Mouse (Mus musculus) lung, postnatal 0 days (tissue): ENCODE measurements at regions not wholly inside any gene's neighbourhood (a gene's known extent, or its start where the extent isn't known, plus 50 kb on each side); places are given as distances from the start of the nearest gene placed in this dataset.

Source experiments
- CTCF ChIP-seq: IDR thresholded peaks from 2 replicates; pipeline ENCODE4 v1.5.1; 2016; ENCODE audit warnings: antibody characterized with exemption, mild to moderate bottlenecking
- EP300 ChIP-seq: IDR thresholded peaks from 2 replicates; pipeline ENCODE4 v1.6.1; 2016; ENCODE audit warnings: antibody characterized with exemption, mild to moderate bottlenecking, control low read depth

DNA sequence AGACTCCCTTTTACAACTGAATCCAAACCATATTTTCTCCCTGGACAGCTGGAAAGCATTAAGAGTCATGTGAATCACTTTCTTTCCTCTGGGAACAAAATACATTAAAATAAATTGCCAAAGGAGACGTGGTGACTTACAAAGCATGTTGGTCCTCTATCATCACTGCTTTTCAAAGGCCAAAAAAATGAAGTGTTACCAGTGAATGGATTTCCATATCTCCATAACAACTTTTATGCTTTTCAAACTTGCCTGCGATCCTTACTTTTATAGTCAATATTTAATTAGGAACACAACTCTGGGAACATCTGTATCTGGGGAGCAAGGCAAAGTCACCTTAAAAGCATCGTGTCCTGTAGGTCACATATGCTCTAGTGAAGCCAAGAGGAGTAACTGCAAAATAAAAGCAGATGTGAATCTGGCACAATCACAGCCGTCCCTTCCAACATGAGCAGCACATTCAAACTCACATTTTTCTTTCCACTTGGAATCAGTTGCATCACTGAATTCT lies 123.0 kb downstream of the Kctd12 start:
- TF ChIP-seq CTCF (no peak), EP300 (no peak)
